Mouse (Mus musculus): ENCODE measurements around the gene Hist1h2aa. TPM values are rescaled to one million over a fixed set of nuclear protein-coding genes. Genes with fewer than 3 reads are reported as not detected.

Hist1h2aa gene
- not detected for total RNA-seq (2021)
- long read RNA-seq, experiment 1: 0 reads
- long read RNA-seq, experiment 2: 0 reads

DNA sequence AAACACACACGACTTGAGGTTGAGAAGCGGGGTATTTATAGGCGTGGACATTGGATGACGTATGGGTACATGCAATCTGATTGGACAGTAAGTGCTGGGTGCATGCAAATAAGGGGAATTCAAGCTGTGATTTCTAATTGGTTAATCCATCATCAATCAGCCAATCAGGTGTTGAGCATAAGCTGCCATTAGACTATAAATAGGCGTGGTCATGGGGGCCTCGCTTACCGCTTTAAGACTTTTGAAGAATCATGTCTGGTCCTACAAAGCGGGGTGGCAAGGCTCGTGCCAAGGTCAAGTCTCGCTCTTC, at the start of gene Hist1h2aa:
TSS of gene Hist1h2aa (plus strand) at position 252 of the 310 bp plus-strand sequence.
- DNase-seq: no peak
- intact Hi-C loops (cut with DNase I): no loop called here

DNA sequence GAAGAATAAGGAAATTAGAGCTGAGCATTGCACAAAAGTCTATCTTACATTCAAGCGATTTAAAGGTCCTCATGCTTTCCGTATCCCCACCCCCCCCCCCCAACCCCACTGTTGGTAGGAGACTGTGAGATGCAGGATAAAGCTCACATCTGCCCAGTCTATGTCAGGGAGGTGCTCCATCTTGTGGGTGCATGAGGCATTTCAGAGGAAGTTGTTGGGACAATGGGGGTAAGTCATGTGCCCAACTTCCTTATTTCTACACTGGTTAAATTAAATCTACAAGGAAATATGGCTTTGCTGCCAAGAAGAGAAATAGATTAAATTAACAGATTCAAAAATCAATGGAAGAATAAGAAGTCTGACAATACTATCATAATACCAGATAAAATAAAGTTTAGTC, 48.7 kb upstream of the Hist1h2aa start:
- peak in 1 of 2 experiments; percentile 22 for DNase-seq
- intact Hi-C loops (cut with DNase I): loop anchor here (5.0 kb wide), 2 partner anchors 53 to 93 kb away; no protein-coding TSS in a partner anchor

DNA sequence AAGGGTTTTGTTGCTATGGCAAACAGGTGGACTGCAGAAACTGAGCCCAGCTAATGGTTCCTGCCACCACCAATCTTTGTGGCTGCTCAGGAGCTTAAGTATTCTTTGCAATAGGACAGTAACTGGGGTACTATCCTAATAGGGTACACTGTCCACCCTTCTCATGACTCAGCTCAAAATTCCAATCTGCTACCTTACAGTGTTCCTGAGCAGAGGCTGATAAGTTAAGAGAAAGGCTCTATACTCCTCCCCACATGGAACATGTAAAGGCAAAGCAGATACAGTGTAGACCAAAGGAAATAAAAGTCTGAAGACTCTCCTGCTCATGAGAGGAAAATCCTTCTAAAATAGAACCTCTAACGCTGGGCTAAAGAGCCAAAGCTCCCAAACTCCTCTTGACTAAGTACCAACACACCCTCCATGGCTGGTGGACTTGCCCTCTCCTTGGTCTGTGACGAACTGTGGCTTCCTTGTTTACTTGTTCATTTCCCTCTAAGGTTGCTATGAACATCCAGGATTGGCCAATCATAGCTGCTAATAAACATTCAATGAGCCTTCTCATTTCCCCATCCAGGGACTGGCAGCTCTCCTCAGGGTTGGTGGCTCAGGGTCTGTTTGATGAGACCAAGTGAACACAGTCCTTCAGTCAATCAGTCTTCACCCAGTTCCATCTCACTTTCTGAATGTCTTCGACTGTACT, 47.1 kb upstream of the Hist1h2aa start:
- no peak for DNase-seq
- intact Hi-C loops (cut with DNase I): loop anchor here (5.0 kb wide), 2 partner anchors 55 to 95 kb away; no protein-coding TSS in a partner anchor

DNA sequence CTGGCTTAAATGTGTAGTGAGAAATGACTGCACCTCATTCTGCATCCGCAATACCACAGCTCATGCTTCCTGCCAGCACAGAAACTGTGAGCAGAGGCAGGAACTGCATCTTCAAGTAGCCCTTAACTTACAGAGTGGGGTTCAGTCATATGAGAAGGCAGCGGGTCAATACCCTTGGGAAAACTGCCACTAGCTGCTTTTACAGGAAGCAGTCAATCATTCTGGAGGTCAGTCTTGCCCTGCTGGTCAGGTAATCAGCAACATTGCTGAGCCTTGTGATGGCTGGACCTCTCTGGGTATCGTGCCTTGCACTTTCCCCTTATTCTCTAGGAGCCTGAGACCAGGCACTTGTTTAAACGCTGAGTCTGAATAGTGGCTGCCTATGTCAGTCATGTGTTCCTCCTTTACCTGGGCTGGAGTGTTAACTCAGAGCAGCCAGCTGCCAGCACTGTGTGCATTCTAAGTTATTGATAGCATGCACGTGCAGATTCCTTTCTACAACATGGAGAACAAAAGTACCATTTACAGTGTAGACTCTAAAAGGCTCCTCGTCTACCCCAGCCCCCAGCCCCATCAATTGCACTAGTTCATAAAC, 45.2 kb upstream of the Hist1h2aa start:
- intact Hi-C loops (cut with DNase I): loop anchor here (5.0 kb wide), 2 partner anchors 57 to 97 kb away; no protein-coding TSS in a partner anchor
- DNase-seq: no peak

DNA sequence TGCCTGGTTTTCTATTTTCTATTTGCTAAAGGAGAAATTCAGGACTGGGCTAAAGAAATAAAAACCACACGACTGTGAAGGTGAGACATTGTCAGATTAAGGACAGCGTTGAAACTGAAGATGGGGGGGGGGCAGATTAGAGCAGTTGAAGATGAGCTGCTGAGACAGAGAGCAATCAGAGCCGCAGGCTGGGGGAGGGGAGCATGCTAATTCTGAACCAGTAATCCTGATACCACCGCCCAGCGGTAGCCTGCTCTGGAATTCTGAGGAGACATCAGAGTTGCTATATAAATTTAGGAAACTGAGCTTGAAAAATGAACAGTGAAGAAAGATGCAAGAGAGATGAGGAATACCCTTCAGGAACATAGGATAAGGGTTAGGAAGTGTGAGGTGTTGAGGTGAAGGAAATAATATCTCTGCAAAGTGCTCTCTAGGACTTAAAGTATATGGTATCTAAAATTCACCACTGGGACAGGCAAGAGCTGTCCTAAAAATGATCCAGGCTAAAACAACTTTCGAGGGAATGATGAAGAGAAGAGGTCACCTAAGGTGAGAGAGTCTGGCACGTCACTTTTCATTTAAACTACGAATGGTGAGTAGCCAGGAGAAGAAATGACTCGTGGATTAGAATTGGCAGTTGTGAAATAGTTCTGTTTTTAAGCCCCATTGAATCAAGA, 41.5 kb upstream of the Hist1h2aa start:
- intact Hi-C loops (cut with DNase I): no loop called here

DNA sequence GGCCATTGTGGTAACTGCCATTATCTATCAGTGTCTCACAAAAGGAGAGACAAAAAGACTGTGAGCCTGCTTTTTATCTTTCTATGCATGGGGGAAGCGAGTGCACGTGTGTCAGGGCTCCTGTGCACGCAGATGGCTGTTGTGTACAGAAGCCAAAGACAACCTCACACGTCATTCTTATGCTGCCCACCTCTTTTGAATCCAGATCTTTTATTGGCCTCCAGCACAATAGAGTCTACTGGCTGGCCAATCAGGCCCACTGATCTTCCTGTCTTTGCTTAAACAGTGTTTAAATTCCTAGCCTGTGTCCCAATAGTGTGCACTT, 41.0 kb upstream of the Hist1h2aa start:
- no peak for DNase-seq
- intact Hi-C loops (cut with DNase I): no loop called here

More for the DNA sequence above, 41.5 kb upstream of the Hist1h2aa start:
- no peak for DNase-seq

DNA sequence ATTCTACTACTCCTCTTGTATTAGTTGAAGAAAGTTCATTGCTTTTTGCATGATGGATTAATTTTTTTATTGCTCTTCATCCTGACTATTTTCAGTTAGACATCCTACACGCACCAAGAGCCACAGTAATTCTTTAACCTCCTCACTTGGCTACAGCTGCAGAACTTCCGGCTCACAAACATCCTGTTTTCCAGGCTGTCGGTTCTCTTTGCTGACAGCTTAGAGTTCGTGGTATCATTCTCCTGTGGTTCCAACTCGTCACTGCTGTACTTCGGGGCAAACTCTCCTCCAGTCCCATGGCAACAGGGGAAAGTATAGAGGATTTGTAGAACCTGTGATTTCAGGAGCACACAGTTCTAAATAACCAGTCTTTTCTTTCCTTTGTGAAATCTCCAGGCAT, 36.0 kb upstream of the Hist1h2aa start:
- DNase-seq: no peak
- intact Hi-C loops (cut with DNase I): no loop called here

DNA sequence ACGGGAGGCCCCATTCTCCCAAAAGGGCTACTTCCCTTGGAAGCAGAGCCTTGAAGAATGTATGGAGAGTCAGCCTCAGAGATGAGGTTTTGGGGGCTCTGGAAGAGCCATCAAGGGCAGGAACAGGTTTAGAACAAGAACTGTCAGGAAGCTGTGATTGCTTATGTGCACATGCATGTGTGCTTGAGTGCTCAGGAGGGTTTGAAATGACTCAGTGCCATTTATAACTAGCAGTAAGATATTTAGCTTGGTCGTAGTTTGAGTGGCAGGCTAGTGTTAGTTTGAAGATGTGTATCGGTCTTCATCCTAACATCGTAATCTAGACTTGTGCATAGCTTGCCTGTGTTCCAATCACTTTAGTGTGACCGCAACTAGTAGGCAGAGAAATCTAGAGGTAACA, 27.4 kb upstream of the Hist1h2aa start:
- intact Hi-C loops (cut with DNase I): no loop called here
- DNase-seq: no peak

DNA sequence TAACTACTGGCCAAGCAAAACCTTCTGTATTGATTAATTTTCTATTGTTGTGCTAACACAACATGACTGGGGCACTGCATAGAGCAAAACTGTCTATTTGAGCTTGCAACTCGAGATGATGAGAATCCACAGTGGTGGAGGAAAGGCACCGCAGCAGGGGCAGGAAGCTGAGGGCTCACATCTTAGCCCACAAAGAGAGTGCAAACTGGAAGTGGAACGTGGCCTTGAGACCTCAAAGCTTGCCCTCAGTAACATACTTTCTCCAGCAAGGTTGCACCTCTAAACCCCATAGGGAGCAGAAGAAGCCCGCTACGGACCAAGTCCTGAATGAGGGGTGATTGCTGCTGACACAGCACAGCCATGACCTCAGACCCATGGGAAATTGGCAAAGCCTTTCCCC, 24.1 kb upstream of the Hist1h2aa start:
- intact Hi-C loops (cut with DNase I): no loop called here

DNA sequence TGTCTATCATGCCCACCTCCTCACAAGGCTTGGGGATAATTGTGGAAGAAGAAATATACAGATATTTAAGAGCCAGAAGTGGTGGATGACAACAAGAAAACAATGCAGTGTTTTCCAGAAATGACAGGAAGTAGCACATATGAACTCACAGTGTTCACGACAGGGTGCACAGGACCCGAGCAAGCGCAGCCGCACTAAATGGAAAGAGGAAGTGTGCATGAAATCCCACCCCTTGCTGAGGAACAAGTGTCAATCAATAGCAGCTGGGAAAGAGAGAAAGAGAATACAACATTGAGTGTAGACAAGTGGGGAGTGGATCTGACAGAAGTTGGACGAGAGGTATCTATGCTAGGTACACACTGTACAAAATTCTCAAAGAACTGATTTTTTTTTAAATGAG, 22.9 kb upstream of the Hist1h2aa start:
- intact Hi-C loops (cut with DNase I): no loop called here
- no peak for DNase-seq

More for the DNA sequence above, 24.1 kb upstream of the Hist1h2aa start:
- DNase-seq: no peak

DNA sequence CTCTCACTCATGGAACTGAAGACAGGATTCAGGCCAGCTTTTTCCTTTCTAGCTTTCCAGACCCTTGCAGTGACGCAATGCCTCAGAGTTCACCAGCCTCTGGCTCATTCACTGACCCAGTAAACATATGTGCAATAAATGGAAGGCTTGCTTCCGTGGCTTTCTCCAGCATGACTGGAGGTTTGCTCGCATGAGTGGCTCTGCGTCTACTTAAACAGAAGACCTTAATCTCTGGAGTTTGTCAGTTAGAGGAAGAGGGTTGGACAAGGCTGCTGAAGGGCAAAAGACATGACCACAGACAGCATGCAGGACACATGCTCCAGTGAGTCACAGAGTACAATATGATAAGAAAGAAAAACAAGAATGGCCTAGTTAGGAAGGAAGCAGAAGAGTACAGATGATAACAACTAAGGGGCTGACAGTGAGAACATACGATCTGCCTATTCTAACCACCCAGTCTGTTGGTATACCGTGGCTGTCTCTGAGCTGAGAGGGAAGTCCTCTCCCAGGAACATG, 20.4 kb upstream of the Hist1h2aa start:
- peak; percentile 9 to 12 for DNase-seq
- intact Hi-C loops (cut with DNase I): no loop called here

DNA sequence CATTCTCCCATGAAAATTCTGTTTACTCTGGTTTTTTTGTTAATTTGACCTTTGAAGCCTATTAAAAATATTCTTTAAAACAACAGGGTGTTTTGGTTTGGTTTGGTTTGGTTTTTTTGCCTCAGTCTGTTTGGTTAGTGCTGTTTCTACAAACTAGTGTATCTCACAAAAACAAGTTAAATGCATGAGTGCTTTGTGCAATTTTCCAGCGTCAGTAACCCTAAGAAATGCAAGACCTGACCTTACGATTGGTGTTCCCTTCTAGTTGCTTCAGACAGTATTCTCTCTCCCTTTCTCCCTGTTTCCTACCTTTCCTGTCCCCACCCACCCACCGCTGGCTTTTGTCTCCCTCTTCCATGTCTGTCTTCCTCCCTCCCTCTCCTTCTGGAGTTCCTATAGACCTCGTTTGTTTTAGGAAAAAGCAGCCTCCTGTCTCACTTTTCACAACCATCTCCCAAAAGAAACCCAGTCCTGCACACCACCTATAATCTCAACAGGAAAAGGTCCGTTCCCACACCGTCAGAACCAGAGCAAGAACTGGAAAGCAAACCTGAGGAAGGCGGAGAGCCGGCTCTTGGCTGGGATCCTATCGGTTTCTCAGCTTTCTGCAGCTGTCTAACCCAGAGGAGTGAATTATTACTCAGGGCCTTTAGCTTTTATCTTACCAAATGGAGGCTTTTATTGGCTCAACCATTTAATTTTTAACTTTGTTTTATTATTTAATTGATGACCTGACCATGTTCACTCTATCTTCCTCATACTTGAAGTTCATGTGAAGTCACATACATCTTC, 19.7 kb upstream of the Hist1h2aa start, which contains the start of gene Slc17a4:
TSS of gene Slc17a4 (minus strand) at position 634 of the 792 bp plus-strand sequence.
- intact Hi-C loops (cut with DNase I): no loop called here
- peak in 1 of 2 experiments; percentile 9 for DNase-seq

DNA sequence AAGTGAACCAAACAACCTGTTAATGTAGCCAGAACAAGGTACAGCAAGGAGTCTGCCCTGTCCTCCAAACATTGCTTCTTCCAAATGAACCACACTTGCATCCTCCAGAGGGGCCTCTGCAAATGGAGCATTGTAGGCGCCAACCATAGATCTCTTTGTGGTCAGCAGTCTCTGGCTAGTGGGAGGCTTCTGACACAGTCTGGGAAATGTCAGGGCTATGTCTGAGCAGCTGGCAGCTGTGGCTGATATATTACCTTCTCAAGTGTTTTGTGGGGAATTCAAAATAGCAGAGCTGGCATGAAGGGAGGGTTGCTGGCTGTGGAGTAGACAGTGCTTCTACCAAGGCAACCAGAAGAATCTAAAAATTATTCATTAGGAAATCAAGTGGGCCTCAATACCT, 18.1 kb upstream of the Hist1h2aa start:
- no peak for DNase-seq
- intact Hi-C loops (cut with DNase I): no loop called here

DNA sequence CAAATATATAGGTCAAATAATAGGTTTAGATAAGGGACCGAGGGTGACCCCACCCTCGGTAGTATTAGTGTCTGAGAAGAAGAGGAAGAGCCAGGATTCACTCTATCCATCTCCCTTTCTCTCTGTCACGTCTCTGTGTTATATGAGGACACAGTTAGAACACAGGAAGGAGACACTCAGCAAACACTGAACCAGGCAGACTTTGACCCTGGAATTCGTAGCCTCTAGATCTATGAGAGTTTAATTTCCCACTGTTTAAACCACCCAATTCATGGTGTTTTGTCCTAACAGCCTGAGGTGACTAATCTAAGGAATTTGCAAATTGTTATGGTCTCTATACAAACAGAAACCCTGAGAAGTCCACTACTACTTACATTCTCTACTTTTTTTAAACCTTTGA, 16.6 kb upstream of the Hist1h2aa start:
- intact Hi-C loops (cut with DNase I): no loop called here
- no peak for DNase-seq

DNA sequence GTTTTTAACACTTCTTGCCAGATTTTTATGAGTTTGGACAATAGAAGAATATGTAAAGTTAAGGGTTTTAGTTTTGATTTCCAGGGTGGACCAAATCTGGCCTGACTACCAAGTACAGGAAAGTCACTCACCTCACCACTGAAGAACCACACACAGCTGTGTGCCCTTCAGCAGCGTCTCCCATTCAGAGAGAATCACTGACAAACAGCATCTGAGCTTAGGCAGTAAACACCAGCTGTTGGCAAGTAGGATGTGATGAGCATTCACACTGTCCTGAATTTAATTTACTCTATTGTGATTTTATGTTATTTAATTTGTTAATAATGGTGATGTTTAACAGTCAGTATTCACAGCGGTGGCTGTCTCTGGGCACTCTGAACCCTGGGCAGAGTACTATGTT, 8.5 kb upstream of the Hist1h2aa start:
- DNase-seq: no peak
- intact Hi-C loops (cut with DNase I): no loop called here

DNA sequence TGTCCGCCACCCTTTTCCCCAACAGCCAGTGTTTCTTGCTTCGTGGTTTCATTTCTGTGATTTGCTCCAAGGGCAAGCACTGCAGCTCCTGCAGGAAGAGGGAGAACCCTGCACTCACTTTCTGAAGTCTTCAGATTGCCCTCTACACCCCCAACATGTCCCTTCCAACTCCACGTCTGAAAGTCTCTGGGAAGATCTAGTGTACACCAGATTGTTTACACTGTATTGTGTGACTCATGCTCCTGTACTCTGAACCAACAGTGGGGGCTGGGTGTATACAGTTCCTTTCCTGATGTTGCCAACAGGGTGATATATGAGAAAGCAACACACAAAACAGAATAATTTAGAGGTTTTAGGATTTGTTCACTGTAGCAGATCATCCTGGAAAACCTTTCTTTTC, 5.6 kb upstream of the Hist1h2aa start:
- no peak for DNase-seq
- intact Hi-C loops (cut with DNase I): no loop called here

DNA sequence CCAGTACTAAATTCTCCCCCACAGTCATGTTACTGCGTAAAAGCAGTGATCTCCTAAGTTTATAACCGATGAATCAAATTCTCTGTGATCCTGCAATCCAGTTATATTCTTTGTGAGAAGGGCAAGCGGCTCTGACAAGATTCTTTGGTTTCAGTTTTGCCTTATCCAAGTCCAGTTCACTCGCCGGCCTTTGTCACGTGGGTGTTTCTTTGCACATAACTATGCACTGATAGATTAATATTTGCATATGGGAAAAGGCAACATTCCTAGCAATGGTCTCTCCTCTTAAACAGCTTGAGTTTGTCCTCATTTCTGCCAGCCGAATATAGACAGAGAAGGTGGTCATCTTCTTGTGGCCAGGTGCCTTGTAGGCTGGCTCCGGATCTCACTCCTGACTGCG, 3.8 kb upstream of the Hist1h2aa start:
- intact Hi-C loops (cut with DNase I): no loop called here
- DNase-seq: no peak

DNA sequence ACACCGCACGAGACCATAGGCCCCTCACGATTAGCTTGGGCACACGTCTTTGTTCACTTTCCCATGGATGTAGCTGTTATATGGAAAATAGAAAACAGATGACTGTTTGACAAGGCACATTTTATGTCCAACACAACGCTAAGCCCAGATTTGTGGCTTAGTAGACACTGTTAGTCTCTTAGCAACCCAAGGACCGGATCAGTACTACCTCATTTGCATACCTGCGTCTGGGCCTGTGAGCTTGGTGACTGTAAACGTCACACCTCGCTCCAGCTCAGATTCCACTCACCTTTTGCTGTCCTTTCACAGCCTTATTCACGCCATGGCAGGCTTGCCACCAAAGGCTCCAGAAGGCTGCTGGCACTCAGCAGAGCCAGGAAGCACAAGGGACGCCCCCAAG, 3.4 kb upstream of the Hist1h2aa start:
- DNase-seq: no peak
- intact Hi-C loops (cut with DNase I): no loop called here

DNA sequence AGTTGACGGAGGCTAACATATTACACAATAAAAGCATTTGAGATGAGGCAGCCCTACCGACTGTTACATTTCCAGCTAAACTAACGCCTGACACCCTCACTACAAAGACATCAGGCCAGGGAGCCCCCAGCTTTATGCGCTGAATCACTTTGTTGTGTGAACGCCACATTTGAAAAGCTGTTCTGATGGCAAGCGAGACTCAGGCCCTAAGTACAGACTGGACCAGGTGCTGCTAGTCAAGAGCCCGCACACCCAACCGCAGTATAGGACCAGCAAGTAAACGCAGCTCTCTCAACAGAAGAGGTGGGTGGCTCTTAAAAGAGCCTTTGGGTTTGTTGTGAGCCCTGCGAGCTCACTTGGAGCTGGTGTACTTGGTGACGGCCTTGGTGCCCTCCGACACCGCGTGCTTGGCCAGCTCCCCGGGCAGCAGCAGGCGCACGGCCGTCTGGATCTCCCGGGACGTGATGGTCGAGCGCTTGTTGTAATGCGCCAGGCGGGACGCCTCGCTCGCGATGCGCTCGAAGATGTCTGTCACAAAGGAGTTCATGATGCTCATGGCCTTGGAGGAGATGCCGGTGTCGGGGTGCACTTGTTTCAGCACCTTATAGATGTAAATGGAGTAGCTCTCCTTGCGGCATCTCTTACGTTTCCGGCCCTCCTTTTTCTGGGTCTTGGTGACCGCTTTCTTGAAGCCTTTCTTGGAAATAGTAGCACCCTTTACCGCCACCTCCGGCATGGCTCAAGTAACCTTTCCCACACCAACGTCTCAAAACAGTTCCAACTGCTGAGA, 646 bp upstream of the Hist1h2aa start, which contains the start of gene Hist1h2ba:
TSS of gene Hist1h2ba (minus strand) at position 736 of the 790 bp plus-strand sequence.
- DNase-seq: no peak
- intact Hi-C loops (cut with DNase I): no loop called here

DNA sequence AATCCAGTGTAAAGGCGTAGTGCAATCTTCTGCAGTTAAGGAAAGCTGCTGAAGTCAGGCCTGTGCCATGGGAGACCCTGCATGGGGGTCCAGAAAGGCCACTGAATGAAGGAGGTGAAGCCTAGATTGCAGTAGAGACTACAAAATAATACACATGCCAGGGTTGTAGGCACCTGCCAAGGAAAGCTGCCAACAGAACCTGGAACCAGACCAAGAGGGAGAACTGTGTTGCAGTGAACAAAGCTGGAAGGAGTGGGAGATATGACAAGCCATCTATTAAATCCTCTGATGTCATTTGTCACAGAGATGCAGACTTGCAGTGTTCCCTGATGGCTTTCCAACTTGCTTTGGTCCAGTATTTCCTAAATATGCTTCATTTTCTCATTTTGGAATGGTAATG, 4.4 kb downstream of the Hist1h2aa start:
- peak; percentile 12 to 14 for DNase-seq
- intact Hi-C loops (cut with DNase I): no loop called here
